Mouse (Mus musculus): ENCODE measurements at regions not wholly inside any gene's neighbourhood (a gene's known extent, or its start where the extent isn't known, plus 50 kb on each side); places are given as distances from the start of the nearest gene placed in this dataset.

DNA sequence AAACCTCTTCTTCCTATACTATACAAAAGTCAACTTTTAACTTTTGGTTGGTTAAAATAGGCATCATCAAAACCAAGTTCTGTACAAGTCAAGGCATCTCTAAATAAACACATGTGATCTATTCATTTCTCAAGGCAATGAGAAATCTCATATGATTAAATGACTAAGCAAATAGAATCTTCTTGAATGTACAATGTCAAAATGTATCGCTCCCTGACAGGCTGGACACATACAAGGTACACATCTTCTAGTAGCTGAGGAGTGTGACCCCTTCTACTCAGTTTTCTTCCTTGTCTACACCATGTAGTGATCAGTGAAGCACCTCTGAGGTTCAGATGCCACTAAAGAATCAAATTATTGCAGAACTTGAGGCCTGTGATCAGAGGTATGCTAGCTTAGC is 120.0 kb downstream of the Fam124b start:
- 0 out of 2 replicates have a peak, but pooled peaks cover 5% of the 10 kb centered on the region for H3K4me1 ChIP-seq (ENCODE audit: control insufficient read depth, insufficient read depth, low read length)
- H3K9me3 ChIP-seq (ENCODE audit: control insufficient read depth, low read length), result 0 out of 2 replicates have a peak, but pooled peaks cover 2% of the 10 kb centered on the region
- no peak for TF ChIP-seq POLR2A (IDR thresholded peaks at IDR 0.05; ENCODE audit: borderline replicate concordance, extremely low read depth, insufficient read depth, insufficient read length)
- no peak overlapping the region for H3K27ac ChIP-seq (replicated peaks; ENCODE audit: low read depth, low read length)
- 94% methylated on average over 1 of the region's 1 CpGs for WGBS
- H3K27me3 ChIP-seq (ENCODE audit: control insufficient read depth, insufficient read depth, low read length), result no peaks in the 10 kb centered on the region
- no peak overlapping the region for H3K9ac ChIP-seq (ENCODE audit: low read depth, low read length, severe bottlenecking)
- H3K4me2 ChIP-seq (replicated peaks; ENCODE audit: low read depth, low read length, severe bottlenecking), result no peak overlapping the region
- H3K36me3 ChIP-seq (ENCODE audit: control insufficient read depth, insufficient read depth, low read length), result no peaks in the 10 kb centered on the region
- H3K4me3 ChIP-seq (replicated peaks; ENCODE audit: low read length), result no peak overlapping the region
- DNase-seq (ENCODE audit: low spot score), result no peak
- no peak for ATAC-seq (ENCODE audit: low FRiP score, low read depth)

DNA sequence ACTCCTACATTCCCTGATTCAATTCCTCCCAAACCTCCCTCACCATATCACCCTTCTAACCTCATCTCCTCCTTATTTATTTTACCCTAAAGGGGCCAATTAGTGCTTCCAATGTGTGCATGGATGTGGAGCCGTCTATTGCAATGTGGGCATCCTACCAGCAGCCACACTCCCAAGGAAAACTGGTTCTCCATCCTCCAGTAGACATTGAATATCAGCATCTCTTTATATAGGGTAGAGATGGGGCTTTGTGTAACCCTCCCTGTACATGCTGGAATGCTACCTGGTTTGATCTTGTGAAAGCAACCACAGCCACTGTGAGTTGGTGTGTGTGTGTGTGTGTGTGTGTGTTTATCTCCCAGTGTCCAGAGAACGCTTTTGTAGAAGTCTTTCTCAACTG is 126.5 kb downstream of the Fam124b start:
- H3K36me3 ChIP-seq (ENCODE audit: control insufficient read depth, insufficient read depth, low read length), result no peaks in the 10 kb centered on the region
- no peak overlapping the region for H3K4me3 ChIP-seq (replicated peaks; ENCODE audit: low read length)
- no peak overlapping the region for H3K9ac ChIP-seq (ENCODE audit: low read depth, low read length, severe bottlenecking)
- no peak for TF ChIP-seq POLR2A (IDR thresholded peaks at IDR 0.05; ENCODE audit: borderline replicate concordance, extremely low read depth, insufficient read depth, insufficient read length)
- H3K9me3 ChIP-seq (ENCODE audit: control insufficient read depth, low read length), result 0 out of 2 replicates have a peak, but pooled peaks cover 2% of the 10 kb centered on the region
- WGBS, result 84% methylated on average over 2 of the region's 2 CpGs
- no peak for DNase-seq (ENCODE audit: low spot score)
- H3K27me3 ChIP-seq (ENCODE audit: control insufficient read depth, insufficient read depth, low read length), result no peaks in the 10 kb centered on the region
- H3K27ac ChIP-seq (replicated peaks; ENCODE audit: low read depth, low read length), result no peak overlapping the region
- no peak overlapping the region for H3K4me2 ChIP-seq (replicated peaks; ENCODE audit: low read depth, low read length, severe bottlenecking)
- H3K4me1 ChIP-seq (ENCODE audit: control insufficient read depth, insufficient read depth, low read length), result no peaks in the 10 kb centered on the region
- ATAC-seq (ENCODE audit: low FRiP score, low read depth), result no peak

GRCm38 (mm10) chr1:80091350-80091749 is 126.9 kb downstream of the Fam124b start:
- Histone ChIP-seq H3K4me1 (ENCODE audit: control insufficient read depth, insufficient read depth, low read length) (no peaks in the 10 kb centered on the region), H3K4me3 (replicated peaks; ENCODE audit: low read length) (no peak overlapping the region), H3K27ac (replicated peaks; ENCODE audit: low read depth, low read length) (no peak overlapping the region), H3K27me3 (ENCODE audit: control insufficient read depth, insufficient read depth, low read length) (no peaks in the 10 kb centered on the region), H3K9ac (ENCODE audit: low read depth, low read length, severe bottlenecking) (no peak overlapping the region), H3K9me3 (ENCODE audit: control insufficient read depth, low read length) (0 out of 2 replicates have a peak, but pooled peaks cover 2% of the 10 kb centered on the region), H3K4me2 (replicated peaks; ENCODE audit: low read depth, low read length, severe bottlenecking) (no peak overlapping the region), H3K36me3 (ENCODE audit: control insufficient read depth, insufficient read depth, low read length) (no peaks in the 10 kb centered on the region)
- DNase-seq (ENCODE audit: low spot score) (no peak), ATAC-seq (ENCODE audit: low FRiP score, low read depth) (no peak)
- WGBS, result 83% methylated on average over 8 of the region's 8 CpGs
- TF ChIP-seq POLR2A (IDR thresholded peaks at IDR 0.05; ENCODE audit: borderline replicate concordance, extremely low read depth, insufficient read depth, insufficient read length), result no peak

DNA sequence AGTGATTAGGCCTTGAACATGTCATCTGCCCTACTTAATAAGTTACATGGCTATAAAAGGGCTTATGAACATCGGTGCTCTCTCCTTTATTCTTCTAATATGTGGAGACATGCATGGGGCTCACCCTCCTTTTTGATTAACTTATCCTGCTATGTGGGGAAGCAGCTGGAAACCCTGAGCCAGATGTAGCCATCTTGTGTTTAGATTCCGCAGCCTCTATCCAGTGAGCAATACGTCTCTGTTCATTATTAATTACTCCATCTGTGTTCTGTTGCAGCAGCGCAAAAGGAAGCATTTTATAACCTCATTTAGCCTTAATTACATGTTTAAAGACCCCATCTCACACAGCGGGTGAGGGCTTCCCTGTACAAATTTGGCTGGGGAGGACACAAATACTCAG is 129.6 kb downstream of the Fam124b start:
- H3K27me3 ChIP-seq (ENCODE audit: control insufficient read depth, insufficient read depth, low read length), result no peaks in the 10 kb centered on the region
- TF ChIP-seq POLR2A (IDR thresholded peaks at IDR 0.05; ENCODE audit: borderline replicate concordance, extremely low read depth, insufficient read depth, insufficient read length), result no peak
- no peak overlapping the region for H3K4me3 ChIP-seq (replicated peaks; ENCODE audit: low read length)
- H3K36me3 ChIP-seq (ENCODE audit: control insufficient read depth, insufficient read depth, low read length), result no peaks in the 10 kb centered on the region
- no peak overlapping the region for H3K27ac ChIP-seq (replicated peaks; ENCODE audit: low read depth, low read length)
- H3K4me2 ChIP-seq (replicated peaks; ENCODE audit: low read depth, low read length, severe bottlenecking), result no peak overlapping the region
- no peaks in the 10 kb centered on the region for H3K4me1 ChIP-seq (ENCODE audit: control insufficient read depth, insufficient read depth, low read length)
- no peak overlapping the region for H3K9ac ChIP-seq (ENCODE audit: low read depth, low read length, severe bottlenecking)
- WGBS, result 21% methylated on average over 5 of the region's 5 CpGs
- ATAC-seq (ENCODE audit: low FRiP score, low read depth) (no peak), DNase-seq (ENCODE audit: low spot score) (no peak)
- no peaks in the 10 kb centered on the region for H3K9me3 ChIP-seq (ENCODE audit: control insufficient read depth, low read length)

DNA sequence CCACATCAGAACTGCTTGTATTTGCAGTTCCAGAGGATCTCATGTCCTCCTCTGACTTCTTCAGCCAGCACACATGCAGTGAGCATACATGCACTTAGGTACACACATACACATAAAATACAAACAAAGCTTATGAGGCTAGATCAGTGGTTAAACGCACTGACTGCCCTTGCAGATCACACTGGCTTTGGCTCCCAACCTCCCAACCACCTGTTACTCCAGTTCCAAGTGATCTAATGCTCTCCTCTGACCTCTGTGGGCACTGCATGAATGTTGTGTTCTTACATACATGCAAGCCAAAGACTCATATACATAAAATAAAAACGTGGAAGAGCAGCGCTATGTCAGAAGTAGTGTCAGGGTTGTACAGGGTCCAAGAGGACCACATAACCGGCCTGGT is 141.9 kb downstream of the Fam124b start:
- no peak for TF ChIP-seq POLR2A (IDR thresholded peaks at IDR 0.05; ENCODE audit: borderline replicate concordance, extremely low read depth, insufficient read depth, insufficient read length)
- no peak overlapping the region for H3K27ac ChIP-seq (replicated peaks; ENCODE audit: low read depth, low read length)
- no peaks in the 10 kb centered on the region for H3K27me3 ChIP-seq (ENCODE audit: control insufficient read depth, insufficient read depth, low read length)
- H3K4me2 ChIP-seq (replicated peaks; ENCODE audit: low read depth, low read length, severe bottlenecking), result no peak overlapping the region
- H3K9ac ChIP-seq (ENCODE audit: low read depth, low read length, severe bottlenecking), result no peak overlapping the region
- no peak overlapping the region for H3K4me3 ChIP-seq (replicated peaks; ENCODE audit: low read length)
- DNase-seq (ENCODE audit: low spot score) (no peak), ATAC-seq (ENCODE audit: low FRiP score, low read depth) (no peak)
- WGBS, result 87% methylated on average over 4 of the region's 4 CpGs
- no peaks in the 10 kb centered on the region for H3K9me3 ChIP-seq (ENCODE audit: control insufficient read depth, low read length)
- no peaks in the 10 kb centered on the region for H3K4me1 ChIP-seq (ENCODE audit: control insufficient read depth, insufficient read depth, low read length)
- no peaks in the 10 kb centered on the region for H3K36me3 ChIP-seq (ENCODE audit: control insufficient read depth, insufficient read depth, low read length)

GRCm38 (mm10) chr1:80074376-80074775 is 143.9 kb downstream of the Fam124b start:
- no peak for TF ChIP-seq POLR2A (IDR thresholded peaks at IDR 0.05; ENCODE audit: borderline replicate concordance, extremely low read depth, insufficient read depth, insufficient read length)
- no peak overlapping the region for H3K27ac ChIP-seq (replicated peaks; ENCODE audit: low read depth, low read length)
- no peaks in the 10 kb centered on the region for H3K4me1 ChIP-seq (ENCODE audit: control insufficient read depth, insufficient read depth, low read length)
- ATAC-seq (ENCODE audit: low FRiP score, low read depth), result no peak
- no peak overlapping the region for H3K9ac ChIP-seq (ENCODE audit: low read depth, low read length, severe bottlenecking)
- no peak overlapping the region for H3K4me3 ChIP-seq (replicated peaks; ENCODE audit: low read length)
- 84% methylated on average over 4 of the region's 4 CpGs for WGBS
- no peak overlapping the region for H3K4me2 ChIP-seq (replicated peaks; ENCODE audit: low read depth, low read length, severe bottlenecking)
- H3K27me3 ChIP-seq (ENCODE audit: control insufficient read depth, insufficient read depth, low read length), result no peaks in the 10 kb centered on the region
- no peaks in the 10 kb centered on the region for H3K36me3 ChIP-seq (ENCODE audit: control insufficient read depth, insufficient read depth, low read length)
- H3K9me3 ChIP-seq (ENCODE audit: control insufficient read depth, low read length), result no peaks in the 10 kb centered on the region
- no peak for DNase-seq (ENCODE audit: low spot score)
